ENCODE assay signal across 9 mouse cellular contexts in genomic region chr8:109614243-109615210, GRCm38 (mm10). TPM values are rescaled to one million over a fixed set of nuclear protein-coding genes. Genes with fewer than 3 reads are reported as not detected.
DNase-seq lines count a peak whose midpoint lies in the region; ATAC-seq and TF ChIP-seq lines count a peak whose summit lies in the region.
"Had no signal": no experiment of that assay in that cellular context is flagged by ENCODE, and none has a peak within 500 bp of the region (broad histone marks: within the 10 kb centered on the region; RNA-seq: fewer than 3 reads in every experiment).

Pkd1l3 (plus strand) TSS chr8:109614517.

- H3K36me3 ChIP-seq in kidney, embryonic 15.5 days = no peaks in the 10 kb centered on the region
- no peaks in the 10 kb centered on the region for H3K36me3 ChIP-seq in ES-Bruce4 (ENCODE audit: control insufficient read depth, insufficient read depth, low read length, poor library complexity, severe bottlenecking)
- H3K36me3 ChIP-seq in liver, postnatal 0 days (replicated peaks; ENCODE audit: insufficient read depth, low read length) = no peaks in the 10 kb centered on the region
- H3K36me3 ChIP-seq: embryonic facial prominence, embryonic 12.5 days had no signal

- TF ChIP-seq EP300 in ES-Bruce4 (IDR thresholded peaks at IDR 0.05; ENCODE audit: insufficient read depth, low read depth, low read length) = no peak
- TF ChIP-seq EP300 in liver, postnatal 0 days (IDR thresholded peaks at IDR 0.05; ENCODE audit: low read depth) = peak; percentile 69

- no peak for ATAC-seq in kidney, embryonic 15.5 days (replicated peaks; ENCODE audit: low FRiP score)
- peak; percentile 94 for ATAC-seq in common myeloid progenitor, adult 5-6 weeks (replicated peaks; ENCODE audit: low read depth, poor library complexity, severe bottlenecking)
- peak; percentile 75 for ATAC-seq in liver, postnatal 0 days

- peak within 1 kb of the TSS; percentile 26 for H3K4me2 ChIP-seq in kidney, embryonic 15.5 days
- peak within 1 kb of the TSS; percentile 66 for H3K4me2 ChIP-seq in liver, postnatal 0 days (ENCODE audit: low read depth, low read length)
- H3K4me2 ChIP-seq: embryonic facial prominence, embryonic 12.5 days had no signal

- H3K9me3 ChIP-seq in kidney, embryonic 15.5 days (replicated peaks) = no peaks in the 10 kb centered on the region
- H3K9me3 ChIP-seq in ES-Bruce4 (replicated peaks; ENCODE audit: control insufficient read depth, insufficient read depth, low read length, poor library complexity, severe bottlenecking) = no peaks in the 10 kb centered on the region
- peaks cover 2% of the 10 kb centered on the region; the same call in 1 of the 2 replicates for H3K9me3 ChIP-seq in liver, postnatal 0 days (ENCODE audit: low read length)

- no peaks in the 10 kb centered on the region for H3K4me1 ChIP-seq in kidney, embryonic 15.5 days
- no peaks in the 10 kb centered on the region for H3K4me1 ChIP-seq in ES-Bruce4 (ENCODE audit: control insufficient read depth, insufficient read depth, low read length)
- peaks cover 11% of the 10 kb centered on the region; the same call in 1 of the 2 replicates for H3K4me1 ChIP-seq in liver, postnatal 0 days (ENCODE audit: insufficient read depth)
- H3K4me1 ChIP-seq: embryonic facial prominence, embryonic 12.5 days had no signal

- no peak for DNase-seq in kidney, postnatal 10 days
- DNase-seq in liver, postnatal 0 days = peak; percentile 52
- DNase-seq in urinary bladder, adult 2 months (ENCODE audit: low spot score) = no peak
- no peak for DNase-seq in cerebellum, postnatal 36 days
- no peak for DNase-seq in urinary bladder, postnatal 36 days (ENCODE audit: low spot score in 2 of 2)

- H3K9ac ChIP-seq in kidney, embryonic 15.5 days = no peak within 1 kb of the TSS
- peak within 1 kb of the TSS; percentile 47; the same call in 1 of the 2 replicates for H3K9ac ChIP-seq in ES-Bruce4 (ENCODE audit: low read depth, poor library complexity, severe bottlenecking)
- peak within 1 kb of the TSS; percentile 52 for H3K9ac ChIP-seq in liver, postnatal 0 days (replicated peaks)
- H3K9ac ChIP-seq: embryonic facial prominence, embryonic 12.5 days had no signal

- H3K4me3 ChIP-seq in kidney, embryonic 15.5 days (replicated peaks) = no peak within 1 kb of the TSS
- H3K4me3 ChIP-seq in ES-Bruce4 (ENCODE audit: low read depth, low read length) = peak within 1 kb of the TSS; percentile 48
- H3K4me3 ChIP-seq in liver, postnatal 0 days (ENCODE audit: low read depth, low read length) = peak within 1 kb of the TSS; percentile 48
- H3K4me3 ChIP-seq: embryonic facial prominence, embryonic 12.5 days had no signal

- no peak for TF ChIP-seq POLR2A in ES-Bruce4 (IDR thresholded peaks at IDR 0.05; ENCODE audit: insufficient read depth, low read length)

- H3K27me3 ChIP-seq in kidney, embryonic 15.5 days = no peaks in the 10 kb centered on the region; the same call in 1 of the 2 replicates
- H3K27me3 ChIP-seq in ES-Bruce4 (ENCODE audit: control insufficient read depth, insufficient read depth, low read length, poor library complexity, severe bottlenecking) = no peaks in the 10 kb centered on the region
- no peaks in the 10 kb centered on the region for H3K27me3 ChIP-seq in liver, postnatal 0 days (ENCODE audit: insufficient read depth, low read length)
- H3K27me3 ChIP-seq: embryonic facial prominence, embryonic 12.5 days had no signal

- no peak within 1 kb of the TSS for H3K27ac ChIP-seq in kidney, embryonic 15.5 days
- H3K27ac ChIP-seq in ES-Bruce4 (ENCODE audit: insufficient read depth, low read length) = no peak within 1 kb of the TSS
- peak within 1 kb of the TSS; percentile 60 for H3K27ac ChIP-seq in liver, postnatal 0 days (ENCODE audit: low read depth)
- H3K27ac ChIP-seq: embryonic facial prominence, embryonic 12.5 days had no signal

- TF ChIP-seq CTCF in ES-Bruce4 (IDR thresholded peaks at IDR 0.05; ENCODE audit: low read depth, low read length) = no peak
- peak; percentile 25; the same call in 1 of the 2 replicates for TF ChIP-seq CTCF in liver, postnatal 0 days (IDR thresholded peaks at IDR 0.05; ENCODE audit: low read depth)

- WGBS in kidney, embryonic 15.5 days = 60% methylated on average over 27 of the region's 27 CpGs
- 29% methylated on average over 27 of the region's 27 CpGs for WGBS in liver, postnatal 0 days (ENCODE audit: insufficient replicate concordance)

RNA-seq across cellular contexts. Expression of gene Pkd1l3, which starts in this region (rescaled TPM):
- 0.09 and 0.14 TPM in 2 replicates for polyA plus RNA-seq in kidney, embryonic 15.5 days (2015; fragmentation: Nextera tagmentation; extraction: Ambion mirVana)
- polyA plus RNA-seq in ES-Bruce4 (2011; ENCODE audit: insufficient read depth, insufficient read length, low read depth, missing spikeins) = not detected in 2 replicates
- 0.82 and 1.0 TPM in 2 replicates for total RNA-seq in common myeloid progenitor, adult 5-6 weeks (2017)
- polyA plus RNA-seq in liver, postnatal 0 days (2015; fragmentation: Nextera tagmentation; extraction: Ambion mirVana) = 0.26 and 0.28 TPM in 2 replicates
- 0.04 and 0.10 TPM in 2 replicates for polyA plus RNA-seq in urinary bladder, adult 2 months (2012; rRNA removed)

Comparison
In these comparisons a context has a peak if more than half of its experiments do, and no peak if none do; other contexts are left out.
1. Peak in DNase-seq, ATAC-seq, H3K4me3 ChIP-seq, H3K27ac ChIP-seq, H3K9ac ChIP-seq and H3K4me2 ChIP-seq in liver, postnatal 0 days; RNA of the gene not detected or under 1 TPM.